Mouse (Mus musculus) neural tube, embryonic 14.5 days (tissue): ENCODE measurements around the gene Zc3h7a. TPM values are rescaled to one million over a fixed set of nuclear protein-coding genes. Genes with fewer than 3 reads are reported as not detected.

Experiments
- ATAC-seq: fragments of 200-750 bp; cut with Nextera tagmentation; 2 replicates; pipeline ENCODE4 v1.8.0; 2017; ENCODE audit warnings: low read depth, mild to moderate bottlenecking, moderate TSS enrichment, moderate library complexity
- H3K27ac ChIP-seq: fragments of 300-500 bp; sonication (generic); 2 replicates; pipeline ENCODE4 v1.5.1; 2014; ENCODE audit warnings: low read depth, mild to moderate bottlenecking, control low read depth, low read length, moderate library complexity, mixed read lengths
- H3K27me3 ChIP-seq: fragments of 300-500 bp; sonication (generic); 2 replicates; pipeline ENCODE4 v1.6.1; 2014; ENCODE audit warnings: low read length; ENCODE audit not compliant: control insufficient read depth, insufficient read depth
- H3K36me3 ChIP-seq: fragments of 300-500 bp; sonication (generic); 2 replicates; pipeline ENCODE4 v1.6.1; 2014; ENCODE audit warnings: low read length, mixed read lengths; ENCODE audit not compliant: control insufficient read depth, insufficient read depth
- H3K4me1 ChIP-seq: fragments of 300-500 bp; sonication (generic); 2 replicates; pipeline ENCODE4 v1.6.1; 2014; ENCODE audit warnings: low read length; ENCODE audit not compliant: control insufficient read depth, insufficient read depth
- H3K4me2 ChIP-seq: fragments of 300-500 bp; sonication (generic); 2 replicates; pipeline ENCODE4 v1.6.1; 2014; ENCODE audit warnings: mild to moderate bottlenecking, low read depth, low read length, control low read depth
- H3K4me3 ChIP-seq: fragments of 300-500 bp; sonication (generic); 2 replicates; pipeline ENCODE4 v1.5.1; 2014; ENCODE audit warnings: low read depth, low read length, control low read depth, mixed read lengths
- H3K9ac ChIP-seq: fragments of 300-500 bp; sonication (generic); replicated peaks from 2 replicates; pipeline ENCODE4 v1.6.1; 2014; ENCODE audit warnings: low read depth, mild to moderate bottlenecking, control low read depth, low read length, mixed read lengths
- H3K9me3 ChIP-seq: fragments of 300-500 bp; sonication (generic); 2 replicates; pipeline ENCODE4 v1.6.1; 2016; ENCODE audit warnings: low read length; ENCODE audit not compliant: control insufficient read depth
- WGBS: fragments of 180-500 bp; shearing (Covaris S2); extraction: QIAGEN DNeasy Blood & Tissue Kit; methylation state at CpG from one replicate; pipeline ENCODE4 v1.1.7; 2014; 5-methylcytosine and 5-hydroxymethylcytosine counted together
- polyA plus RNA-seq: library from polyadenylated mRNA; unstranded; fragments of >200 nt; fragmentation: Nextera tagmentation; extraction: Ambion mirVana; gene quantifications from 2 replicates; pipeline ENCODE4 v1.2.1, GENCODE M21; 2014

The Zc3h7a gene
- polyA plus RNA-seq, result 87.0 and 93.7 TPM in 2 replicates

GRCm38 (mm10) chr16:11176208-11176883 lies at the start of gene Zc3h7a:
Gene Zc3h7a (minus strand): TSS chr16:11176393.
- peak within 1 kb of the TSS; percentile 76 for H3K9ac ChIP-seq
- peaks cover 13% of the 10 kb centered on the region; the same call in 1 of the 2 replicates for H3K4me1 ChIP-seq
- H3K4me3 ChIP-seq, result peak within 1 kb of the TSS; percentile 88
- H3K4me2 ChIP-seq, result peak within 1 kb of the TSS; percentile 88
- peak; percentile 95 for ATAC-seq
- H3K9me3 ChIP-seq, result no peaks in the 10 kb centered on the region
- WGBS, result under 1% methylated on average over 57 of the region's 57 CpGs
- H3K27ac ChIP-seq, result peak within 1 kb of the TSS; percentile 80
- no peaks in the 10 kb centered on the region for H3K27me3 ChIP-seq
- H3K36me3 ChIP-seq, result no peaks in the 10 kb centered on the region

DNA sequence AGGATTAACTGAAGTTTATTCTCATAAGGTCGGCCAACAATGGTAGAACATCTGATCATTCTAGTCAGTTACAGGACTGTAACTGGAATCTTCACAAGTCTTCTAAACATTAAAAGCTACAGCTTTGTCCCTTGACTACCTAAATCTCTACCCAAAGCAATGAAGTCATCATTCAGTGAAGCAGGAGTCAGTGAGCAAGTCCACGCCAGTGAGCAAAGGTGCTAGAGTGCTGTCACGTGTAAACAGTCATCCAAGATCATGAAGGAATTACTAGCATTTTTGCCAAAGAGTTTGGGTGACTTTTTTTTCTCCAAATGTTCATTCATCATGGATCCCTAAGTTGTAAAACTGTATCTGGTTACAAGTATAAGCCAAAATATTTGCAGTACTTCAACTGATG lies 41.6 kb upstream of the Zc3h7a start:
- Histone ChIP-seq H3K9ac (no peak overlapping the region), H3K4me2 (no peak overlapping the region), H3K27ac (no peak overlapping the region), H3K4me1 (no peaks in the 10 kb centered on the region), H3K4me3 (no peak overlapping the region), H3K27me3 (no peaks in the 10 kb centered on the region), H3K9me3 (no peaks in the 10 kb centered on the region), H3K36me3 (peaks cover 15% of the 10 kb centered on the region)
- no peak for ATAC-seq
- 90% methylated on average over 3 of the region's 3 CpGs for WGBS

DNA sequence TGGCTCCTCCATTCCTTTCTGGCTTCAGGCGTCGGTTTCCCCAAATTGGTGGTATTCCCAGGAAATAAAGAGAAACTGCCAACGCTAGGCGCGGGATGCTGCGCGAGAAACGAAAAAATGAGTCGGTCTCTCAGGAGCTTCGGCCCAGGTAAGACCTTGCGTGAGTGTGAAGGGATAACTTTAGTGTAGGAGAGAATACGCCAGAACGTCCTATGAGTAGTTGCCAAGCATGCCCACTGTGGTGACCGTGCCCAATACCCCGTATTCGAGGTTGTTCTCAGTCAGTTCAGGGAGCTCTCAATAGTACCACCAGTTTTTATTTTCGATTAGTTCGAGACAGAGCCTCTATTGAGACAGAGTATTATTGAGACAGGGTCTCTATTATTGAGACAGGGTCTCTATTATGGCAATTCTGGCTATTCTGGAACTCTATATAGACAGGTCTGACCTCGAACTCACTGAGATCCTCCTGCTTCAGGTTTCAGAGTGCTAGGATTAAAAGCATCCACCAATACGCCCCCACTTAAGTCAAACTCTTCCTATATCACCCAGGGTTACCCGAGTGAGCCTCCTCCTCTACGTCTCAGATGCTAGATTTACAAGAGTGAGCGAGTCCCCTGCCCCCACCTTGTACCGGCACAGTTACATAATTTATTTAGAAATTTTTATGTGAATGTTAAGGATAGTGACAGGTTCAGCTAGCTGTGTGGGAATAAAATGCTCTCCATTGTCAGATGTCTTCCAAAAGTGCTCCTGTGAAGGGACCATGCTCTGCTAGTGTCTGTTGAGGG lies 27.6 kb upstream of the Zc3h7a start:
- H3K9me3 ChIP-seq, result no peaks in the 10 kb centered on the region
- peak overlapping the region; percentile 82 for H3K9ac ChIP-seq
- H3K27me3 ChIP-seq, result no peaks in the 10 kb centered on the region
- WGBS, result 7% methylated on average over 24 of the region's 24 CpGs
- H3K4me1 ChIP-seq, result peaks cover 17% of the 10 kb centered on the region
- peak overlapping the region; percentile 7; the same call in 1 of the 2 replicates for H3K27ac ChIP-seq
- peak overlapping the region; percentile 67 for H3K4me2 ChIP-seq
- H3K4me3 ChIP-seq, result peak overlapping the region; percentile 82
- H3K36me3 ChIP-seq, result peaks cover 24% of the 10 kb centered on the region; the same call in 1 of the 2 replicates
- peak; percentile 65 for ATAC-seq

- Histone ChIP-seq H3K4me1 (peaks cover 17% of the 10 kb centered on the region), H3K27ac (peak within 1 kb of the TSS; percentile 62), H3K27me3 (no peaks in the 10 kb centered on the region), H3K36me3 (peaks cover 30% of the 10 kb centered on the region; the same call in 1 of the 2 replicates), H3K4me3 (peak within 1 kb of the TSS; percentile 82), H3K9me3 (no peaks in the 10 kb centered on the region), H3K4me2 (peak within 1 kb of the TSS; percentile 67), H3K9ac (peak within 1 kb of the TSS; percentile 82)
- ATAC-seq, result peak; percentile 99
- WGBS, result under 1% methylated on average over 68 of the region's 68 CpGs
These were observed 26.7 kb upstream of the Zc3h7a start, which contains the start of gene Rsl1d1 for GRCm38 (mm10) chr16:11202571-11203554. Gene Rsl1d1 (minus strand): TSS chr16:11203331.

GRCm38 (mm10) chr16:11201740-11202394 lies 25.7 kb upstream of the Zc3h7a start:
- no peaks in the 10 kb centered on the region for H3K9me3 ChIP-seq
- 77% methylated on average over 6 of the region's 6 CpGs for WGBS
- H3K27ac ChIP-seq, result no peak overlapping the region
- H3K4me1 ChIP-seq, result peaks cover 17% of the 10 kb centered on the region
- peaks cover 38% of the 10 kb centered on the region for H3K36me3 ChIP-seq
- no peak overlapping the region for H3K9ac ChIP-seq
- no peaks in the 10 kb centered on the region for H3K27me3 ChIP-seq
- no peak for ATAC-seq
- peak overlapping the region; percentile 82 for H3K4me3 ChIP-seq
- H3K4me2 ChIP-seq, result peak overlapping the region; percentile 67

DNA sequence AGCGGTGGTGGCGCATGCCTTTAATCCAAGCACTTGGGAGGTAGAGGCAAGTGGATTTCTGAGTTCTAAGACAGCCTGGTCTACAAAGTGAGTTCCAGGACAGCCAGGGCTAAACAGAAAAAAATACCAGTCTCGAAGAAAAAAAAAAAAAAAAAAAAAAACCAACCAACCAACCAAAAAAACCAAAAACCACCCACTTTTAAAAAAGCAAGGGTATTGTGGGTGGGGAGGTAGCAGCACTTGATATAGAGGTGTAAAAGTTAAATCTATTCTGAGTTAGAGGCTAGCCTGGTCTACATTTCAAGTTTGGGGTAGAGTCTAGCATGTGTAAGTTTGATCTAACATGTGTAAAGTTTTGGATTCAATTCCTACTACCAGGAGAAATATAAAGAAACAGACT lies 24.1 kb upstream of the Zc3h7a start:
- H3K4me2 ChIP-seq, result no peak overlapping the region
- H3K4me1 ChIP-seq, result peaks cover 17% of the 10 kb centered on the region
- no peak overlapping the region for H3K4me3 ChIP-seq
- ATAC-seq, result no peak
- H3K9me3 ChIP-seq, result no peaks in the 10 kb centered on the region
- peaks cover 52% of the 10 kb centered on the region for H3K36me3 ChIP-seq
- no peaks in the 10 kb centered on the region for H3K27me3 ChIP-seq
- H3K9ac ChIP-seq, result no peak overlapping the region
- 91% methylated on average over 3 of the region's 3 CpGs for WGBS
- H3K27ac ChIP-seq, result no peak overlapping the region

DNA sequence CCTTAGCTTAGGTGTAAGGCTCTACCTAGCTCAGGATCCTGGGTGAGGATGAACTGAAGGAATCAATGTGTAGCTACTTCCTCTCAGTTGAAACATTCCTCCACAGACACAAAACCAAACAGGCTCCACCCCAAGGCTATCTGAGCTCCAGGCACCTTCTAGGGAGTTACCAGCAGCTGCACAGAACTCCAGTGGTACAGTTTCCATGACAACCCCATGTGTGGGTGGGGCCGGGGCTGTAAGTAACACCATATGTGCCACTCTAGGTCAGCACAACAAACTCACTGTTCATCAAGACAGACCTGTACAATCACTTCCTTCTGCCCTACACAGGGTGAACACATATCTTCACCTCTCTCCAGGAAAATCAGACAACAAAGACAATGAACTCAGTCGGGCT lies 22.3 kb upstream of the Zc3h7a start:
- WGBS, result 68% methylated on average over 2 of the region's 2 CpGs

GRCm38 (mm10) chr16:11197052-11197451 lies 20.9 kb upstream of the Zc3h7a start:
- WGBS, result 92% methylated on average over 4 of the region's 4 CpGs
- H3K4me3 ChIP-seq, result no peak overlapping the region
- no peaks in the 10 kb centered on the region for H3K27me3 ChIP-seq
- no peak overlapping the region for H3K9ac ChIP-seq
- peaks cover 7% of the 10 kb centered on the region; the same call in 1 of the 2 replicates for H3K4me1 ChIP-seq
- no peak overlapping the region for H3K27ac ChIP-seq
- H3K36me3 ChIP-seq, result peaks cover 83% of the 10 kb centered on the region
- no peaks in the 10 kb centered on the region for H3K9me3 ChIP-seq
- no peak overlapping the region for H3K4me2 ChIP-seq
- no peak for ATAC-seq

More for the DNA sequence above, 22.3 kb upstream of the Zc3h7a start:
- Histone ChIP-seq H3K9ac (no peak overlapping the region), H3K27me3 (no peaks in the 10 kb centered on the region), H3K4me1 (peaks cover 7% of the 10 kb centered on the region; the same call in 1 of the 2 replicates), H3K9me3 (no peaks in the 10 kb centered on the region), H3K36me3 (peaks cover 70% of the 10 kb centered on the region), H3K4me2 (no peak overlapping the region), H3K27ac (no peak overlapping the region), H3K4me3 (no peak overlapping the region)
- ATAC-seq, result no peak
